Mouse (Mus musculus): ENCODE data around the gene Dusp13. TPM values are rescaled to one million over a fixed set of nuclear protein-coding genes. Genes with fewer than 3 reads are reported as not detected.

Dusp13 gene
- polyA plus RNA-seq, 1 experiment from 2014 or later: 0.84 TPM

DNA sequence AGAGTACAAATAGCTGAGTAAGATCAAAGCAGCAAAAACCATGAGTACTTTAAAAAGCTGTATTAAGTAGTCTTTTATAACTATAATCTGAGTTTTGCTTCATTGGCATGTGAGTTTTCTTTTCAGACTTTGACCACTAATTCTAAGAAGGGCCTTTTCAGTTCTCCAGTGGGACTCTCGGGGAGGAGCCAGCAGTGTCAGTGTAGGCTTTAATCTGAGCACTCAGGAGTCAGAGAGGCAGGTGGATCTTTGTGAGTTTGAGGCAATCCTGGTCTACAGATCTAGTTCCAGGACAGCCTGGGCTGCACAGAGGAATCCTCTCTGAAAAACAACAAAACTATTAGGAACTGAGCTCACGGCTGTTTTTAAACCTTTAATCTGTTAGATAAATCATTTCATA is 23.0 kb upstream of the Dusp13 start:
- no peaks in the 10 kb centered on the region for H3K9me3 ChIP-seq (replicated peaks; ENCODE audit: control insufficient read depth, low read length)
- WGBS: 49% methylated on average over 2 of the region's 2 CpGs
- no peak overlapping the region for H3K4me2 ChIP-seq (ENCODE audit: low read depth, low read length)
- no peak for ATAC-seq (ENCODE audit: insufficient read depth, low FRiP score)
- H3K9ac ChIP-seq (ENCODE audit: low read length): no peak overlapping the region
- no peak overlapping the region for H3K4me3 ChIP-seq (replicated peaks; ENCODE audit: low read length)
- no peaks in the 10 kb centered on the region for H3K27me3 ChIP-seq (ENCODE audit: control insufficient read depth, insufficient read depth, low read length)
- H3K4me1 ChIP-seq (ENCODE audit: control insufficient read depth, insufficient read depth, low read length): no peaks in the 10 kb centered on the region
- H3K27ac ChIP-seq (ENCODE audit: low read length): no peak overlapping the region
- H3K36me3 ChIP-seq (ENCODE audit: control insufficient read depth, insufficient read depth, low read length): peaks cover 5% of the 10 kb centered on the region; the same call in 1 of the 2 replicates

DNA sequence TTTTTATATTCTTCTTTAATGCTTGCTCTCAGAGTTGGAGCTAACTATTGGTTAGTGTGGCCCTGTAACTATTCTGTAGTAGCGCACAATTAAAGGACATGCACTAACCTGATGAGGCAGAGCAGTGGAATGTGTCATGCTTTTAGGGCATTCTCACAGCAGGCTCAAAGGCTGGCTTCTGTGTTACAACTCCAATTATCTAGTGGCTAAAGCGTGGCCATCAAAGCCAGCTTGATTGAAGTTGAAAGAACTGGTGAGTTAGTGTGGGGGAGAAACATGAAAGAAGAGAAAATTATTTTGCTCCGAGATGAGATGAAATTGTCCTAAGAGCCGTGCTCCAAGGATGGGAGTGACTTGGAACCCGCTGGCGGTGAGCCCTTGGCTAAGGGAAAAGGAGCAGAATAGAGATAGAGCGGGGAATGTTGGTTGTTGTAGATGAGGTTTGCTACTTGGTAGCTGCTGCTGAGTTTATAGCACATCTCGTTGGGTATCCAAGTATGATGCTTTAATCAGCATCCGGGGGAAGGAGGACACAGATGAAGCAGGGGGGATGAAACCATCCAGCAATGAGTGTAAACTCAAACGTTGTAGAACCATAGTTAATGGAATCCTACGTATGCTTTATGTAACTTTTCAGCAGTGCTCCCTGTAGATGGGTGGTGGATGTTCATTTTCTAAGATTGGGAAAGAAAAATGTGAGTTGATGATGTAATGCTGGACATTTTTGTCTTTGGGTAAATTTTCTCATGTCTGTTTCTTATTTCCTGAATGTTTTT is 21.7 kb upstream of the Dusp13 start:
- WGBS: 81% methylated on average over 11 of the region's 11 CpGs
- ATAC-seq (ENCODE audit: insufficient read depth, low FRiP score): no peak
- H3K4me1 ChIP-seq (ENCODE audit: control insufficient read depth, insufficient read depth, low read length): no peaks in the 10 kb centered on the region
- H3K27ac ChIP-seq (ENCODE audit: low read length): no peak overlapping the region
- H3K27me3 ChIP-seq (ENCODE audit: control insufficient read depth, insufficient read depth, low read length): no peaks in the 10 kb centered on the region
- no peak overlapping the region for H3K4me3 ChIP-seq (replicated peaks; ENCODE audit: low read length)
- H3K36me3 ChIP-seq (ENCODE audit: control insufficient read depth, insufficient read depth, low read length): peaks cover 5% of the 10 kb centered on the region; the same call in 1 of the 2 replicates
- no peaks in the 10 kb centered on the region for H3K9me3 ChIP-seq (replicated peaks; ENCODE audit: control insufficient read depth, low read length)
- no peak overlapping the region for H3K9ac ChIP-seq (ENCODE audit: low read length)
- H3K4me2 ChIP-seq (ENCODE audit: low read depth, low read length): no peak overlapping the region

DNA sequence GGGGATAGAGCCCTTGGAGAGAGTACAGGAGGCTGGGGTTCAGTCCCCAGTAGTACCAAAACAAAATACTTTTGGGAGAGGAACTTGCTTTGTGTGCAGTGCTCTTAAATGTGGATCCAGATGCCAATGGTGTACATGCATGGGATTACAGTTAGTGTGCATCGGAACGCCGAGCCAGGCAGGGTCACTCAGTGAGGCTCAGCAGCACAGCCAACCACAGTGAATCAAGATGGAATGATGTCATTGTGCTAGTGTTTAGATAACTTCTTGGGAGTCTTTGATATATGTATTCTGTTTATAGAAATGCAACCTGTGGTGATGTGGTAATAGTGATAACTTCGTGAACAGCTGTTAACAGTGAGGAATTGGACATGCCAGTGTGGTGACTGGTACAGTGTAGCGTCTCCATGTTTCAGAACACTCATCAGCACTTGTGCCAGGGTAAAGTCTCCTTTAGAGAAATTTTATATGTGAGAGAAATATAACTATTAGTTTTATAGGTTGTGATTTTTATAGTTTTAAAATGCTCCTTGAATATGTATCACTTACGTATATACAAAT is 15.5 kb upstream of the Dusp13 start:
- Histone ChIP-seq H3K9ac (ENCODE audit: low read length) (no peak overlapping the region), H3K36me3 (ENCODE audit: control insufficient read depth, insufficient read depth, low read length) (no peaks in the 10 kb centered on the region), H3K4me3 (replicated peaks; ENCODE audit: low read length) (no peak overlapping the region), H3K4me2 (ENCODE audit: low read depth, low read length) (no peak overlapping the region), H3K9me3 (replicated peaks; ENCODE audit: control insufficient read depth, low read length) (no peaks in the 10 kb centered on the region), H3K27me3 (ENCODE audit: control insufficient read depth, insufficient read depth, low read length) (no peaks in the 10 kb centered on the region), H3K4me1 (ENCODE audit: control insufficient read depth, insufficient read depth, low read length) (peaks cover 11% of the 10 kb centered on the region), H3K27ac (ENCODE audit: low read length) (no peak overlapping the region)
- no peak; the same call in 1 of the 2 replicates for ATAC-seq (ENCODE audit: insufficient read depth, low FRiP score)
- 71% methylated on average over 6 of the region's 6 CpGs for WGBS

DNA sequence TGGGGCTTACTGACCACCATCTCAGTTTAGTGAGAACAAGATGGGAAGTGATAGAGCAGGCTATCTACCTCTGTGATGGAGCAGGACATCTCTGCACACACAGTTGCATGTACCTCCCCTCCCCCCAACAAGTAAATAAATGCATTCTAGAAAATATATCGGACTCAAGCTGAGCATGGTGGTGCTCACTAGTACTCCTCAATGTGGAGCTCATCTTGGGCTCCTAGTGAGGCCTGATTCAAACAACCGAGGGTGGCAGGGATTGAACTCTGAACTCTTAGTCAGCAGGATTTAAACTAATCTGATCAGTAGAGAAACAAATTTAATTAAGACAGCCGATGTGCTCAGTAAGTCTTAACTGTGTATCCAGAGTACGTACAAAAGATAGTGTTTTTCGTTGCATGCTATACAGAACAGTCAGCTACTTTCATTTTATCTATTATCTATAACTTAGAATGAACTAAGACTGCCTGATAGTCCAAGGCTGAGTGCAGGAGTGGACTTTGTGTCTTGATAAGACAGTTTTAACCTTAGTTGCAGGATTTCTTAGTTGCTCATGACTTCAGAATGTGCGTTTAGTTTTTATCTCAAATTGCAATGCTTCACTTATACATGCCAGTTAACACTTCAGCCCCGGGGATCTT is 14.9 kb upstream of the Dusp13 start:
- Histone ChIP-seq H3K9me3 (replicated peaks; ENCODE audit: control insufficient read depth, low read length) (no peaks in the 10 kb centered on the region), H3K4me2 (ENCODE audit: low read depth, low read length) (no peak overlapping the region), H3K36me3 (ENCODE audit: control insufficient read depth, insufficient read depth, low read length) (no peaks in the 10 kb centered on the region), H3K27me3 (ENCODE audit: control insufficient read depth, insufficient read depth, low read length) (no peaks in the 10 kb centered on the region), H3K4me3 (replicated peaks; ENCODE audit: low read length) (no peak overlapping the region), H3K4me1 (ENCODE audit: control insufficient read depth, insufficient read depth, low read length) (peaks cover 11% of the 10 kb centered on the region), H3K27ac (ENCODE audit: low read length) (no peak overlapping the region), H3K9ac (ENCODE audit: low read length) (no peak overlapping the region)
- 55% methylated on average over 7 of the region's 7 CpGs for WGBS
- peak; percentile 58; the same call in 1 of the 2 replicates for ATAC-seq (ENCODE audit: insufficient read depth, low FRiP score)

DNA sequence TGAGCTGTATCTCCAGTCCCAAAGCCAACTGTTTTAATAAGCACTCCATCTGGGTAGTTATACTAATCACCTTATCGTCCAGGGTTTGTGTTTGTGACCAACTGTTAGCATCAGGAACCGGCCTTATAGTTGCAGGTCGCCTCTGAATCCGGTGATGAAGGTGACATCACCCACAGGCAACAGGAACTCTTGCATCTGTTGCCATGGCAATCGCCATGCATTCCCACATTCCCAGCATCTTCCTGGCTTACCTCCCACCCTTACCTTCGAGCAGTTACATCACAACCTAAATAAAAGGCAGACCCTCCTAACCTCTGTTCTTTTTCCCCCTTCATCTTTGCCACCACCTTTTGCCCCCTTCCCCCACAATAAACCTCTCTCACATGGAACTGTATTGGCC is 13.7 kb upstream of the Dusp13 start:
- peaks cover 11% of the 10 kb centered on the region for H3K4me1 ChIP-seq (ENCODE audit: control insufficient read depth, insufficient read depth, low read length)
- H3K27ac ChIP-seq (ENCODE audit: low read length): no peak overlapping the region
- H3K36me3 ChIP-seq (ENCODE audit: control insufficient read depth, insufficient read depth, low read length): no peaks in the 10 kb centered on the region
- H3K9me3 ChIP-seq (replicated peaks; ENCODE audit: control insufficient read depth, low read length): no peaks in the 10 kb centered on the region
- WGBS: 87% methylated on average over 6 of the region's 6 CpGs
- no peak overlapping the region for H3K4me3 ChIP-seq (replicated peaks; ENCODE audit: low read length)
- ATAC-seq (ENCODE audit: insufficient read depth, low FRiP score): no peak
- H3K9ac ChIP-seq (ENCODE audit: low read length): no peak overlapping the region
- no peaks in the 10 kb centered on the region for H3K27me3 ChIP-seq (ENCODE audit: control insufficient read depth, insufficient read depth, low read length)
- no peak overlapping the region for H3K4me2 ChIP-seq (ENCODE audit: low read depth, low read length)

DNA sequence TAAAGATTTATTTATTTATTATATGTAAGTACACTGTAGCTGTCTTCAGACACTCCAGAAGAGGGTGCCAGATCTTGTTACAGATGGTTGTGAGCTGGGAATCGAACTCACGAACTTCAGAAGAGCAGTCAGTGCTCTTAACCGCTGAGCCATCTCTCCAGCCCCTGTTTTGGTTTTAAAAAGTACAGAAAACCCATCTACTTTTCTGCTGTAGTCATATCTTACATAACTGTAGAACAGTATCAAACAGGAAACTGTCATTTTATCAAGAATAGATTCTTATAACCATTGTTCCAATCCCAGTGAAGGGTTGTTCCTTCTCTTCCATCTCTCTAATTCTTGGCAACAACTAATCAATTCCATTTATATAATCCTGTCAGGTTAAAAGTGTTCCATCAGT is 12.8 kb upstream of the Dusp13 start:
- no peaks in the 10 kb centered on the region for H3K36me3 ChIP-seq (ENCODE audit: control insufficient read depth, insufficient read depth, low read length)
- peaks cover 11% of the 10 kb centered on the region for H3K4me1 ChIP-seq (ENCODE audit: control insufficient read depth, insufficient read depth, low read length)
- ATAC-seq (ENCODE audit: insufficient read depth, low FRiP score): no peak
- no peak overlapping the region for H3K27ac ChIP-seq (ENCODE audit: low read length)
- no peak overlapping the region for H3K9ac ChIP-seq (ENCODE audit: low read length)
- no peak overlapping the region for H3K4me2 ChIP-seq (ENCODE audit: low read depth, low read length)
- no peaks in the 10 kb centered on the region for H3K9me3 ChIP-seq (replicated peaks; ENCODE audit: control insufficient read depth, low read length)
- H3K4me3 ChIP-seq (replicated peaks; ENCODE audit: low read length): no peak overlapping the region
- H3K27me3 ChIP-seq (ENCODE audit: control insufficient read depth, insufficient read depth, low read length): no peaks in the 10 kb centered on the region
- 87% methylated on average over 3 of the region's 3 CpGs for WGBS

DNA sequence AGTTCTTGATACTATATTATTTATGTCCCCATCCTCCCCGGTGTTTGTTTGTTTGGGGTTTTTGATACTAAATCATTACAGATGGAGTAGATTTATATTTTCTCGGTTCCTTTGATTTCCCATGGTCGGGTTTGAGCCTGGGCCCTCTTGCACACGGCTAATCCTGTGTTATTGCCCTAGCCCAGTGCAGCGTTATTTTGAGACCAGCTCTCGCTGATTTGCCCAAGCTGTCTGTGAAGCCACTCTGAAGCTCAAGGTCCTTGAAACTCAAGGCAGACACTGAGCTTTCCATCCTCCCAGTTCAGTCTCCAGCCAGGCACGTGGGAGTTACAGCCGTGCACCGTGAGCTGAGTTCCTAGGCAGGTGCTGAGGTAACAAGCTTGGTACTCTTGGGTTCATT is 10.6 kb upstream of the Dusp13 start:
- ATAC-seq (ENCODE audit: insufficient read depth, low FRiP score): no peak
- H3K4me3 ChIP-seq (replicated peaks; ENCODE audit: low read length): no peak overlapping the region
- WGBS: 88% methylated on average over 9 of the region's 9 CpGs
- no peak overlapping the region for H3K9ac ChIP-seq (ENCODE audit: low read length)
- no peak overlapping the region for H3K27ac ChIP-seq (ENCODE audit: low read length)
- no peaks in the 10 kb centered on the region for H3K27me3 ChIP-seq (ENCODE audit: control insufficient read depth, insufficient read depth, low read length)
- H3K4me2 ChIP-seq (ENCODE audit: low read depth, low read length): no peak overlapping the region
- H3K9me3 ChIP-seq (replicated peaks; ENCODE audit: control insufficient read depth, low read length): no peaks in the 10 kb centered on the region
- H3K4me1 ChIP-seq (ENCODE audit: control insufficient read depth, insufficient read depth, low read length): peaks cover 9% of the 10 kb centered on the region
- no peaks in the 10 kb centered on the region for H3K36me3 ChIP-seq (ENCODE audit: control insufficient read depth, insufficient read depth, low read length)

DNA sequence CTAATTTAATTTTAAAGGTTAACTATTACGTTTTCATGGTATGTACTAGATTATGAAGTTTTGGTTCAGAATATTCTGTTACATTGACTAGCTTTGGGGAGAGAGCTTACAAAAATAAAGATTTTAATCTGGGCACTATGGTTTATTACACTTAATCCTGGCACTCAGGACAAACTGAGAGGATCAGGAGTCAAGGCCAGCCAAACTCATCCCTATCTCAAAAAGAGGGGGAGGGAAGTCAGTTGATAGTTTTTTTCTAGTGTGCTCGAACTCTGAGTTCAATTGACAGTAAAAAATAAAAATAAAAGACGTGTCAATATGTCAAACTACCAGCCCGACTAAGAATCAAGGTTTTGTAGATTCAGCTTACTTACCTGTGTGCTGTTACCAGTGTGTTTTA is 2.4 kb upstream of the Dusp13 start:
- ATAC-seq (ENCODE audit: insufficient read depth, low FRiP score): no peak
- no peaks in the 10 kb centered on the region for H3K36me3 ChIP-seq (ENCODE audit: control insufficient read depth, insufficient read depth, low read length)
- no peaks in the 10 kb centered on the region for H3K27me3 ChIP-seq (ENCODE audit: control insufficient read depth, insufficient read depth, low read length)
- H3K4me3 ChIP-seq (replicated peaks; ENCODE audit: low read length): no peak overlapping the region
- WGBS: 73% methylated on average over 4 of the region's 4 CpGs
- H3K4me1 ChIP-seq (ENCODE audit: control insufficient read depth, insufficient read depth, low read length): peaks cover 14% of the 10 kb centered on the region; the same call in 1 of the 2 replicates
- H3K27ac ChIP-seq (ENCODE audit: low read length): no peak overlapping the region
- H3K9me3 ChIP-seq (replicated peaks; ENCODE audit: control insufficient read depth, low read length): no peaks in the 10 kb centered on the region
- H3K4me2 ChIP-seq (ENCODE audit: low read depth, low read length): no peak overlapping the region
- no peak overlapping the region for H3K9ac ChIP-seq (ENCODE audit: low read length)

DNA sequence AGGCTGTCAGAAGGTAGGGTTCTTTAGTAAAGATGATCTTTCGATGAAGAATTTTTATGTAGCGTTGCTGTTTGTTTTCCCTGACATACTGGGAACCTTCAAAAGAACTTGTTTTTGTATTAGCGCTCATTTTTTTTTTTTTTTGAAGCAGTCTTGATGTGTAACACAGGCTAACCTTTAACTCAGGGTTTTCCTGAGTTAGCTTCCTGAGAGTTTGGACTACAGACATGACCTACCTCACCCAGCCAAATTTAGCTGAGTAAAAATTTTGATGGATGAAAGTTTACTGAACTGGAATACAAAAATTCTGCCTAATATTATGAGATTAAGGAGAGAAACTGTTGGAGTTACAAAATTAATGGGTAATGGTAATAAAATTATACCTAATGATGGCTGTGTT is 1.4 kb upstream of the Dusp13 start:
- Histone ChIP-seq H3K27me3 (ENCODE audit: control insufficient read depth, insufficient read depth, low read length) (no peaks in the 10 kb centered on the region), H3K9me3 (replicated peaks; ENCODE audit: control insufficient read depth, low read length) (no peaks in the 10 kb centered on the region), H3K4me2 (ENCODE audit: low read depth, low read length) (peak overlapping the region; percentile 89; the same call in 1 of the 2 replicates), H3K4me3 (replicated peaks; ENCODE audit: low read length) (no peak overlapping the region), H3K27ac (ENCODE audit: low read length) (no peak overlapping the region), H3K36me3 (ENCODE audit: control insufficient read depth, insufficient read depth, low read length) (no peaks in the 10 kb centered on the region), H3K9ac (ENCODE audit: low read length) (no peak overlapping the region), H3K4me1 (ENCODE audit: control insufficient read depth, insufficient read depth, low read length) (peaks cover 14% of the 10 kb centered on the region; the same call in 1 of the 2 replicates)
- WGBS: 82% methylated on average over 3 of the region's 3 CpGs
- no peak for ATAC-seq (ENCODE audit: insufficient read depth, low FRiP score)

Measured in stomach, embryonic 16.5 days (tissue).